Mouse (Mus musculus): ENCODE results near the gene Rab6b. TPM values are rescaled to one million over a fixed set of nuclear protein-coding genes. Genes with fewer than 3 reads are reported as not detected.

The Rab6b gene
- polyA plus RNA-seq, 1 experiment from 2014 or later, result 1.0 TPM

DNA sequence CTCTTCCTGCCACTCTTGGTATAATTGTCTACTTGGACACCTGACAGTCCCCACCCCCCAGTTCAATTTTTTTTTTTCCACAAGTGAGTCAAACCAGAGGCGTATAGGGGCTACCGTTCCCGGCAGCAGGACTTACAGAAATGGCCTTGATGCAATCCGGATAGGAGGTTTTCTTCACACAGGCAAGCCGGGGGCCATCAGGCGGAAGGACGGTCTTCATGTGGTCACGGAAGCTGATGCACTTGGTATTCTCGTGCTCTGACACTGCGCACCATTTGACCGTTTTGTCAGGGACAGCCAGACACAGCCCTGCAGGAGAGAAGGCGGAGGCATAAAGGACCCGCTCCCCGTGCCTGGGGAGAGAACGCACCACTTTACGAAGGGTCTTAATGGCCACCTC lies 116.2 kb downstream of the Rab6b start:
- Histone ChIP-seq H3K36me3 (ENCODE audit: control insufficient read depth, insufficient read depth, low read length) (no peaks in the 10 kb centered on the region), H3K27me3 (ENCODE audit: control insufficient read depth, insufficient read depth, low read length) (no peaks in the 10 kb centered on the region), H3K4me1 (ENCODE audit: control insufficient read depth in 2 of 2, insufficient read depth in 2 of 2, low read length in 2 of 2) (peaks cover 5 to 8% of the 10 kb centered on the region in 2 experiments; a peak in 2 of 4 replicates), H3K9ac (ENCODE audit: low read length) (no peak overlapping the region), H3K4me3 (ENCODE audit: control insufficient read depth in 1 of 2, insufficient read depth in 1 of 2, low read depth in 1 of 2, low read length in 2 of 2) (no peak overlapping the region), H3K27ac (replicated peaks in 1 of 2; ENCODE audit: control insufficient read depth in 1 of 2, insufficient read depth in 1 of 2, low read depth in 2 of 2, low read length in 2 of 2) (no peak overlapping the region), H3K9me3 (ENCODE audit: control insufficient read depth, low read length) (no peaks in the 10 kb centered on the region), H3K4me2 (ENCODE audit: low read length) (no peak overlapping the region)
- ATAC-seq (ENCODE audit: insufficient number of reproducible peaks, insufficient read depth, low FRiP score, low read depth), result no peak
- WGBS, result 85% methylated on average over 16 of the region's 16 CpGs

DNA sequence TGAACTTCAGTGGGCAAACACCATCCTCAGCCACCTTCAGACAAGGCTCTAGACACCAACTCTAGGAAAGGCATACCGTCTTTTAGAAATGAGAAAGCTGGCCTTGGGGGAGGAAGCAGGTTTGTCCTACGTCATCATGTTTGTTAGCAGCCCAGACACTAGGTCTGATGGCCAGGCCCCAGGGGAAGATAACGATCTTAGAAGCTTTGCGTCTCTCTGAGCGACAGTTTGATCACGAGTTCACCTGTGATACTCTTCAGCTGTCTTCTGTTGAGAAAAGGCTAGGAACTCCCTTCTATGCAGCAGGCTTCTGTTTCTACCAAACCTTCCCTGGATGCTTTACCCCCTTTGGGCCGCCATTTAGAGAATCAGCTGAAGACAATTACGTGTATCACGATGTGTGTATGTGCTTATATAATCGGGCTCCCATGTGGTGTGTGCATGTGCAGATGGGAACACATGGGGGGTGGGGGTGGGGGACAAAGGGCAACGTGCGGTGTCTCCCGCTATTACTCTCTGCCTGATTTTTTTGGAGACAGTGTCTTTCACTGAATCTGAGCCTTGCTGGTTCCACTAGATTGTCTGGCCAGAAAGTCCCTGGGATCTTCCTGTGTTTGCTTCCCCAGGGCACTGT lies 116.9 kb downstream of the Rab6b start:
- Histone ChIP-seq H3K36me3 (ENCODE audit: control insufficient read depth, insufficient read depth, low read length) (no peaks in the 10 kb centered on the region), H3K9me3 (ENCODE audit: control insufficient read depth, low read length) (no peaks in the 10 kb centered on the region), H3K27ac (replicated peaks in 1 of 2; ENCODE audit: control insufficient read depth in 1 of 2, insufficient read depth in 1 of 2, low read depth in 2 of 2, low read length in 2 of 2) (no peak overlapping the region), H3K4me1 (ENCODE audit: control insufficient read depth in 2 of 2, insufficient read depth in 2 of 2, low read length in 2 of 2) (peaks cover 5 to 8% of the 10 kb centered on the region in 2 experiments; a peak in 2 of 4 replicates), H3K9ac (ENCODE audit: low read length) (no peak overlapping the region), H3K27me3 (ENCODE audit: control insufficient read depth, insufficient read depth, low read length) (no peaks in the 10 kb centered on the region), H3K4me2 (ENCODE audit: low read length) (no peak overlapping the region), H3K4me3 (ENCODE audit: control insufficient read depth in 1 of 2, insufficient read depth in 1 of 2, low read depth in 1 of 2, low read length in 2 of 2) (no peak overlapping the region)
- no peak for ATAC-seq (ENCODE audit: insufficient number of reproducible peaks, insufficient read depth, low FRiP score, low read depth)
- 80% methylated on average over 13 of the region's 13 CpGs for WGBS

DNA sequence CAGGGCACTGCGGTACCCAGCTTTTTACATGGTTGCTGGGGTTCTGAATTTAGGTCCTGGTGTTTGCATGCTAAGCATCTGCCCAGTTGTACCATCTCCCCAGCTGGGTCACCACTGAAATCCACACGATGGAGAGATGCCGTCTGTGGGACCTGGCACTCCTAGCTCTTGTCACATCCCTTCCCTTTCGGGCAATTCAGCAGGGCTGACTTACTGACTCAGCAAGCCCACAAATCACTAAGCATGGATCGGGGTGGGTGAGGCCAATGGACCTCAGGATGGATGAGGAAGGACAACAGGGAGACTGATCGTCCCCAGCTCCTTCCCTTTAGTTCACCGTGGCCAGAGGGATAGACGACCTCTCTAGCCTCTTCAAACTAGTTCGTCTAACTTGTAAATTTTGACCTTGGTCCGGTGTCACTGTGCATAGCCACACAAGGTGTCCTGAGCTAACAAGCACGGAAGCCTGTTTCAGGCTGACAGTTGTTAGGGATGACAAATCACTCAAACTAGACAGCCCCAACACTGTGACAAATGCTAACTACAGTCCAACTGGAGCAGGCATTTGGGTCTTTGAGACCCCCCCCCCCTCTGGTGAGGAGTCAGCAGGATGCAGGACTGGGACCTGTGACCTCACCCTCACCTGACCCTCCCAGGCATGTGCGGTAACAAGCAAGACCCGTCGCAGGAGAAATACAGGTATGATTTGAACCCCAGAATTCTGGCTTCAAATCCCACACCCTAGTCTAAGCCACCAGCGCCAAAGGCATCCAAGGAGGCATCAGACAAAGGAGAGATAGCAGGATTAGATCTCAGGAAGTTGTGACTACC lies 117.7 kb downstream of the Rab6b start:
- Histone ChIP-seq H3K27ac (replicated peaks in 1 of 2; ENCODE audit: control insufficient read depth in 1 of 2, insufficient read depth in 1 of 2, low read depth in 2 of 2, low read length in 2 of 2) (no peak overlapping the region), H3K4me2 (ENCODE audit: low read length) (no peak overlapping the region), H3K9ac (ENCODE audit: low read length) (no peak overlapping the region), H3K9me3 (ENCODE audit: control insufficient read depth, low read length) (no peaks in the 10 kb centered on the region), H3K4me3 (ENCODE audit: control insufficient read depth in 1 of 2, insufficient read depth in 1 of 2, low read depth in 1 of 2, low read length in 2 of 2) (no peak overlapping the region), H3K36me3 (ENCODE audit: control insufficient read depth, insufficient read depth, low read length) (no peaks in the 10 kb centered on the region), H3K27me3 (ENCODE audit: control insufficient read depth, insufficient read depth, low read length) (no peaks in the 10 kb centered on the region), H3K4me1 (ENCODE audit: control insufficient read depth in 2 of 2, insufficient read depth in 2 of 2, low read length in 2 of 2) (peaks cover 5 to 8% of the 10 kb centered on the region in 2 experiments; a peak in 2 of 4 replicates)
- no peak for ATAC-seq (ENCODE audit: insufficient number of reproducible peaks, insufficient read depth, low FRiP score, low read depth)
- WGBS, result 79% methylated on average over 15 of the region's 15 CpGs

DNA sequence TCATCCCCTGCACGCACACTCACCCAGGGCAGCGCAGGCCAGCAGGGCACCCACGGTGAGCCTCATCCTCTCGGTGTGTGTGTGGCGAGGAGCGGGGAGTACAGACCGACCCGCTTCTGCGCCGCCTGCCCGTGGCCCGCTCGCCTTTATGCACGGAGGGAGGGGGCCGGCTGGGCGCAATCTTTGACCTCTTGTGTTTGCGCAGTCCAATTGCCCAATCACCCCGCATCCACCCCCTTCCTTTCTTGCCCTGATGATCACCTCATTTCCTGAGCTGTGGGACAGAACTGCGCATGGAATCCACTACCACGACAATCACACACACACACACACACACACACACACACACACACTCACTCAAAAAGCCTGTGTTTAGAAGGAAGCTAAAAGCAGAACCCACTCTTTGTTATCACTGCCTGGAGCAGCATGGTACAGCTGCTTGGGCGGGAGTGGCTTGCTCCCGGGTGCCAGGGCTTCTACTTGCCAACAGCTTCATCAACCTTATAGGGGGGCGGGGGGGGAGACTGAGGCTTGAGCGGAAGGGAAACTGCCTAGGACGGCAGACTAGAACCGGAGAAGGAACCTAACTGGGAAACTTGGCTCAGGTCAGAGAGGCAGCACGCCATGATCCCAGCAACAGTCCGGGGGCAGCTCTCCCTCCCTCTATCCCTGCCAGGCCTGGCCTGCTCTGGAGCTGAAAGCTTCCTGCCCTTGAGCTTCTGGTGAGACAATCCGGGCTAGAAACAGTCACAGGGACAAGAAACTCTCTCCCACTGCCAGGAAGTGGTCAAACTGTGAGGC lies 118.8 kb downstream of the Rab6b start, which contains the start of the genes Gm20425 and Trf:
Gm20425 (minus strand) TSS at position 157 of the 801 bp plus-strand sequence.
Trf (minus strand) TSS at position 294 of the 801 bp plus-strand sequence.
- 40% methylated on average over 29 of the region's 29 CpGs for WGBS
- H3K4me1 ChIP-seq (ENCODE audit: control insufficient read depth in 2 of 2, insufficient read depth in 2 of 2, low read length in 2 of 2), result peaks cover 5 to 8% of the 10 kb centered on the region in 2 experiments; a peak in 2 of 4 replicates
- peak within 1 kb of the TSS; percentile 10 to 27; a peak in 3 of 4 replicates for H3K4me3 ChIP-seq (ENCODE audit: control insufficient read depth in 1 of 2, insufficient read depth in 1 of 2, low read depth in 1 of 2, low read length in 2 of 2)
- no peaks in the 10 kb centered on the region for H3K27me3 ChIP-seq (ENCODE audit: control insufficient read depth, insufficient read depth, low read length)
- H3K9ac ChIP-seq (ENCODE audit: low read length), result peak within 1 kb of the TSS; percentile 49
- ATAC-seq (ENCODE audit: insufficient number of reproducible peaks, insufficient read depth, low FRiP score, low read depth), result peak; percentile 57
- peak within 1 kb of the TSS; percentile 25 to 30 for H3K27ac ChIP-seq (replicated peaks in 1 of 2; ENCODE audit: control insufficient read depth in 1 of 2, insufficient read depth in 1 of 2, low read depth in 2 of 2, low read length in 2 of 2)
- H3K9me3 ChIP-seq (ENCODE audit: control insufficient read depth, low read length), result no peaks in the 10 kb centered on the region
- peak within 1 kb of the TSS; percentile 48 for H3K4me2 ChIP-seq (ENCODE audit: low read length)
- H3K36me3 ChIP-seq (ENCODE audit: control insufficient read depth, insufficient read depth, low read length), result no peaks in the 10 kb centered on the region

DNA sequence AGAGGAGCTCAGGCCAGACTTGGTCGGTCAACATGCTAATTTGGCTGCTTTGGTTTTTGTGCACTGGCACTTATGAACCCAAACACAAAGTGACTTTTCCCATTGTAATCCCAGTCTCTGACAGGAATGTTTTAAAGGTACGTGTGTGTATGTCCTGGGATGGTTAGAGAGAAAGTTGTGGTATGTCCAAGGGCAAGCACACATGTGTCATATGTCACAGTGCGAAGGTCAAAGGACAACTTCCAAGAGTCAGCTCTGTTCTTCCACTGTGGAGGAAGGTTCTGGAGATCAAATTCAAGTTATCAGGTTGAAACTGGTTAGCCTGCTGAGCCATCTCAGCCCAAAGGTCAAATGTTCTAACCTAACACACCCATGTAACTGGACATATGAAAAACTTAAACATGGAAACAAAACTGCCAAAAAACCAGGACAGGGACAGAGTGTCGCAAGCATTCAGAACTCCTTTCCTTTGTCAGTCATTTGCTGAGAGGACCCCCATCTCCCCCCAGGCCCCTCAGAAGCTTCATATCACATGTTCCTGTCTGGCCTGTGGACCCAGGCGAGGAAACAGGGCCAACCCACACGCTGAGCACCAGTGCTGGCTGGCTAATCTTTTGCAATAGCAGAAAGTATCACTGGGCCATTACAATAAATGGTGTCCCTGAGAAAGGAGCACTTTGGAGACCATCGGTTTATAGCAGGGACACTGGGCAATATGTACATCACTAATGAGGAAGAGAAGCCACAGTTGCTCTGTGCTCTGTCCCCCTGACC lies 120.8 kb downstream of the Rab6b start:
- no peak overlapping the region for H3K27ac ChIP-seq (replicated peaks in 1 of 2; ENCODE audit: control insufficient read depth in 1 of 2, insufficient read depth in 1 of 2, low read depth in 2 of 2, low read length in 2 of 2)
- H3K4me3 ChIP-seq (ENCODE audit: control insufficient read depth in 1 of 2, insufficient read depth in 1 of 2, low read depth in 1 of 2, low read length in 2 of 2), result no peak overlapping the region
- H3K9me3 ChIP-seq (ENCODE audit: control insufficient read depth, low read length), result no peaks in the 10 kb centered on the region
- H3K4me1 ChIP-seq (ENCODE audit: control insufficient read depth in 2 of 2, insufficient read depth in 2 of 2, low read length in 2 of 2), result peaks cover 5 to 8% of the 10 kb centered on the region in 2 experiments; a peak in 2 of 4 replicates
- WGBS, result 87% methylated on average over 7 of the region's 7 CpGs
- no peak overlapping the region for H3K9ac ChIP-seq (ENCODE audit: low read length)
- no peak overlapping the region for H3K4me2 ChIP-seq (ENCODE audit: low read length)
- no peaks in the 10 kb centered on the region for H3K36me3 ChIP-seq (ENCODE audit: control insufficient read depth, insufficient read depth, low read length)
- H3K27me3 ChIP-seq (ENCODE audit: control insufficient read depth, insufficient read depth, low read length), result no peaks in the 10 kb centered on the region
- no peak for ATAC-seq (ENCODE audit: insufficient number of reproducible peaks, insufficient read depth, low FRiP score, low read depth)

DNA sequence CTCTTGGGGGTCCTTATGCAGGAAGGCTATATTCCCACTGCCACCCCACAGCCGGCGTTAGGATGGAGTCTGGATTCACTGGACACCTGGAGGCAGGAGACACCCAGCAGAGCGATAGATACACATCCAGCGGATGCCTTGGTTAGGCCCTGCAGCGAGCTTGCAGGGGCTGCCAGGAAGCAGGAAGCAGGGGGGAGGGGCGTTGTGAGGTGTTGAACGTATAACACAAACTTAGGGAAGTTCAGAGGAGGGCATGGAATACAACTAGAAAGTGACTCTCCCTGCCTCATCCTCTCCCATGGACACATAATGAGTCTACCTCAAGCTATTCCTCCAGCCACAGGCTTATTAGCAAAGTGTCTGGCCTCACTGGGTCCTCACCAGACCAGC lies 121.4 kb downstream of the Rab6b start:
- Histone ChIP-seq H3K36me3 (ENCODE audit: control insufficient read depth, insufficient read depth, low read length) (no peaks in the 10 kb centered on the region), H3K4me2 (ENCODE audit: low read length) (no peak overlapping the region), H3K9ac (ENCODE audit: low read length) (no peak overlapping the region), H3K4me1 (ENCODE audit: control insufficient read depth in 2 of 2, insufficient read depth in 2 of 2, low read length in 2 of 2) (peaks cover 5 to 8% of the 10 kb centered on the region in 2 experiments; a peak in 2 of 4 replicates), H3K9me3 (ENCODE audit: control insufficient read depth, low read length) (no peaks in the 10 kb centered on the region), H3K4me3 (ENCODE audit: control insufficient read depth in 1 of 2, insufficient read depth in 1 of 2, low read depth in 1 of 2, low read length in 2 of 2) (no peak overlapping the region), H3K27me3 (ENCODE audit: control insufficient read depth, insufficient read depth, low read length) (no peaks in the 10 kb centered on the region), H3K27ac (replicated peaks in 1 of 2; ENCODE audit: control insufficient read depth in 1 of 2, insufficient read depth in 1 of 2, low read depth in 2 of 2, low read length in 2 of 2) (no peak overlapping the region)
- WGBS, result 61% methylated on average over 7 of the region's 7 CpGs
- ATAC-seq (ENCODE audit: insufficient number of reproducible peaks, insufficient read depth, low FRiP score, low read depth), result no peak

DNA sequence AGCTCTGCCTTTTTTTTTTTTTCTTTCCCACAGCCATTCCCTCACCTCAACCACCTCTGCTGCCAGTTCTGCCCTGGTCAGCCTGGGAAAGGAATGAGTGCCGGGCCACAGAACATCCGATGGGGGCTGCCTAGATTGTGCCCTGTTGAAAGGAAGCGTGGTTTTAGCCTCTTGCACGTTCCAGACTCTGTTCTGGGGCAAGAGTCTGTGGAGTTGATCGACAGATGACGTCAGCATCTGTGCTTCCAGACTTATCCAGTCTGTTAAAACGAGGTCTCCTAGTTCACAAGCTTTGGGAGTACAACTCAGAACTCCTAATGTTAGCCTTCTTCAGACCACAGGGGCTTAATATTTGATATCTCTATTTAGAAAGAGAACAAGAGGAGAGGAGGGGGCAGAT lies 122.5 kb downstream of the Rab6b start:
- H3K27me3 ChIP-seq (ENCODE audit: control insufficient read depth, insufficient read depth, low read length), result no peaks in the 10 kb centered on the region
- WGBS, result 53% methylated on average over 7 of the region's 7 CpGs
- no peak overlapping the region for H3K9ac ChIP-seq (ENCODE audit: low read length)
- no peaks in the 10 kb centered on the region for H3K36me3 ChIP-seq (ENCODE audit: control insufficient read depth, insufficient read depth, low read length)
- no peak overlapping the region for H3K27ac ChIP-seq (replicated peaks in 1 of 2; ENCODE audit: control insufficient read depth in 1 of 2, insufficient read depth in 1 of 2, low read depth in 2 of 2, low read length in 2 of 2)
- H3K9me3 ChIP-seq (ENCODE audit: control insufficient read depth, low read length), result no peaks in the 10 kb centered on the region
- H3K4me3 ChIP-seq (ENCODE audit: control insufficient read depth in 1 of 2, insufficient read depth in 1 of 2, low read depth in 1 of 2, low read length in 2 of 2), result no peak overlapping the region
- no peak overlapping the region for H3K4me2 ChIP-seq (ENCODE audit: low read length)
- no peak for ATAC-seq (ENCODE audit: insufficient number of reproducible peaks, insufficient read depth, low FRiP score, low read depth)
- H3K4me1 ChIP-seq (ENCODE audit: control insufficient read depth in 2 of 2, insufficient read depth in 2 of 2, low read length in 2 of 2), result peaks cover 5 to 8% of the 10 kb centered on the region in 2 experiments; a peak in 2 of 4 replicates

All from heart, embryonic 14.5 days (tissue).